Mouse (Mus musculus) kidney, postnatal 10 days (tissue): Measurements from ENCODE around the gene Rpl28.
A peak's percentile ranks its signal among the peaks of the same experiment; 100 is the strongest.

Experiments
- DNase-seq: peaks from one replicate; pipeline ENCODE4 v3.0.0; 2021; ENCODE audit warnings: mixed read lengths

The Rpl28 gene

DNA sequence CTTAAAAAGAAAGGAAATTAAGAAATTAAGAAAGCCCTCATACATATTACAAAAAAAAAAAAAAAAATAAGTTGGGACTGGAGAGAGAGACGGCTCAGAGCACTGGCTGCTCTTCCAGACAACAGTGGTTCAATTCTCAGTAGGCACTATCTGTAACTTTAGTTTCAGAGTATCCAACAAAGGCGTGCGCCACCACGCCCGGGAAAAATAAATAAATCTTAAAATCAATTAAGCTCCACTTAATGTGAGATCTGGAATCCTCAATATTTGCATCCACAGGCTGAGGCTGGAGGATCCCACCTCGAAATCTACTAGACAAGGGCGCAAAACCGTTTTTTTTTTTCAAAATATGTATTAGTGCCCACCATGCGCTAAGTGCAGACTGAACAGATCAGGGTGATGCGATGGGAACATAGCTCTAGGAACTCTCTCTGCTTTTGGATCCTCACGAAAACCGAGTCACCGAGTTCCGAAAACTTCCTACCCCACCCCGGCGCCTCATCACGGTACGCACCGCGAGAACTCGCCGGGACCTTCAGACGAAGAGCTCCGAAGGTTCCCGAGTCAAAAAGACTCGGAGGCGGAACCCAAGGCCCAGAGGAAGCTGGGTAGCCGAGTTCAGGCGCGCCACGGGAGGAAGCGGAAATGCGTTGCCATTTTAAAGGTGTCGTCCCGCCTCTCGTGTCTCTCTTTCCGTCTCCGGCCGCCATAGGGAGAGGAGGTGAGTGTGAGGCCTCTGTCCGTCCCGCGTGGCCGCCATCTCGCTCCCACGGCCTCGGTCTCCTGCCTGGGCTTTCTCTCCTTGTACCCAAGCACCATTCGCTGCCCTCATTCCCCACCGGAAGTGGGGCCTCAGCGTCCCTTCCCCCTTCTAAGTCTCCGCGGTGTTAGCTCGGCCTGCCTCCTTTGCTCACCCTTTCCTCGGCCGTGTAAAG is at the start of gene Rpl28:
Gene Rpl28 (plus strand): TSS at position 597 of the 935 bp plus-strand sequence.
- DNase-seq, result peak; percentile 97

- no peak for DNase-seq
These were observed 49.3 kb upstream of the Rpl28 start for GRCm38 (mm10) chr7:4743354-4743753.

- DNase-seq, result no peak
These were observed 47.8 kb upstream of the Rpl28 start for GRCm38 (mm10) chr7:4744886-4745285.

DNA sequence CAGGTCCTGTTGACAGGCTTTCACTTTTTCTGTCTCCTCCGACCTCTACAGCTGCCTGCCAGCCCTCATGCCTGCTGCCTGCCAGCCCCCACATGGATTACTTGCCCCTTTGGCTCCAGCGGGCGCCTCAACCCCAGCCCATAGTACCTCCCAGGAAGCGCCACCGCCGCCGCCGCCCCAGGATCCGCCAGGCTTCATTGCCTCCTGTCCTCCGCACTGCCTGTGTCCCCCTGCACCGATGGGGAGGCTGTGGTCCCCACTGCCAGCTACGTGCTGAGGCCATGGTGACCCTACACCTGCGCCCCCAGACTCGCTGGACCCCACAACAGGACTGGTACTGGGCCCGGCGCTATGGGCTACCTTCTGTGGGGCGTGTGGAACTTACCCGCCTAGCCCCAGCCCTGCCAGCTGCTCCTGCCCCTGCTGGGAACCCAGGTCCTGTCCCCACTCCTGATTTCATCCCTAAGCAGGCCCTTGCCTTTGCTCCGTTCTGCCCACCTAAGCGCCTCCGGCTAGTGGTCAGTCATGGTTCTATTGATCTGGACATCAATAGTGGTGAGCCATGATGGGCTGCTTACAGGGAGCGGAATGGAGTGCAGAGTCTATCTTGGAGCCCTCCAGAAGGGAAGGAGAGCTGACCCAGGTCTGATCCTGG is 46.2 kb upstream of the Rpl28 start:
- peak; percentile 13 for DNase-seq

DNA sequence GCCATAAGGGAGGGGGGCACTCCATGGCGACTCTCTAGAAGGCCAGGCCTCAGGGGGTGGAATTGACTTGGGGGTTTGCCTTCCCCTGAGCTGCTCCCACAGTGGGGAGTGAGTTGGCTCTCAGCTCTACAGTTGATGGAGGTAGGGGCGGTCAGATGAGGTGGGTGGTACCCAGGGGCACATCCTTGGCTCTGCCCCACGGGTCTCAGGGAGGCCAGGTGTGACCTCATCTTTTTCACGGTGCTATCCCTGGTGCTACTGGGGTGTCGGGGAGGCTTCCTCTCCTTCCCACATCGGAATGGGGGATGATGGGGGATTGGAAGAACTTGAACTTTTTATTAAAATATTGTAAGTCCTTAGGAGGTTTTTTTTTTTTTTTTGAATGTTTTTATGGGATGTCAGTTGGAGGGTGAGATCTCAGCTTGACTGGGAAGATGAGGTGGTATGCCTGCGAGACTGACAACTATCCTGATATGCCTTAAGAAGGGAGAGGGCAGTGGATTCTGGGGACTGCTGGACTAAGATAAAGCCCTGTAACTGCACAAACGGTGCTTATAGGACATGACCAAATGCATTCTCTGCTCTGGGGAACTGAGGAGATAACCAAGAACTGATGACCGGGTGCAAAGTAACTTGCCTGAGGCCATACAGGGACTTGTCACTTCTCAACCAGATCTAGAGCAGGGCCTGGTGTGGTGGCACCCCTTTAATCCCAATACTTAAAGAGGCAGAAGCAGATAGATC is 45.3 kb upstream of the Rpl28 start:
- DNase-seq, result peak; percentile 10

- no peak for DNase-seq
These were observed 44.4 kb upstream of the Rpl28 start for GRCm38 (mm10) chr7:4748321-4748720.

- DNase-seq, result no peak
These were observed 43.5 kb upstream of the Rpl28 start for GRCm38 (mm10) chr7:4749169-4749568.

GRCm38 (mm10) chr7:4751971-4752820 is 40.5 kb upstream of the Rpl28 start:
- peak; percentile 79 for DNase-seq

- peak; percentile 95 for DNase-seq
These were observed 39.7 kb upstream of the Rpl28 start, which contains the start of gene Cox6b2 for GRCm38 (mm10) chr7:4752821-4753570. TSS of gene Cox6b2 (minus strand) at chr7:4753094.

DNA sequence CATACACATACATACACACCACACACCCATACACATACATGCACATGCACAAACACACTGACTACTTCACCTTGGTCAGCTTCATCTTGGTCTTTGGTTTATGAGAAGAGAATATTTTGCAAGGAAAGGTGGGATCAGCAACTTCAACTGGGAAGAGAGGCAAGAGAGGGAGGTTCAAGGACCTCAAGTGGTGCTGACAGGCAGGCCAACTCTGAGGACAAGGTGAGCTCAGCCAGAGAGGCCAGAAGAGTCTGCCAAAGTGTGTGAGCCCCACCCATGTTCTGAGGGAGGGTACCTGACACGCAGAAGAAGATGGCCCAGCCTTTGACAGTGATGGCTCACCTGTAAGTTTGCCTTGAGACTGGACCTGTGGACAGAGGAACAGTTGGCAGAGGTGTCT is 33.0 kb upstream of the Rpl28 start:
- no peak for DNase-seq

DNA sequence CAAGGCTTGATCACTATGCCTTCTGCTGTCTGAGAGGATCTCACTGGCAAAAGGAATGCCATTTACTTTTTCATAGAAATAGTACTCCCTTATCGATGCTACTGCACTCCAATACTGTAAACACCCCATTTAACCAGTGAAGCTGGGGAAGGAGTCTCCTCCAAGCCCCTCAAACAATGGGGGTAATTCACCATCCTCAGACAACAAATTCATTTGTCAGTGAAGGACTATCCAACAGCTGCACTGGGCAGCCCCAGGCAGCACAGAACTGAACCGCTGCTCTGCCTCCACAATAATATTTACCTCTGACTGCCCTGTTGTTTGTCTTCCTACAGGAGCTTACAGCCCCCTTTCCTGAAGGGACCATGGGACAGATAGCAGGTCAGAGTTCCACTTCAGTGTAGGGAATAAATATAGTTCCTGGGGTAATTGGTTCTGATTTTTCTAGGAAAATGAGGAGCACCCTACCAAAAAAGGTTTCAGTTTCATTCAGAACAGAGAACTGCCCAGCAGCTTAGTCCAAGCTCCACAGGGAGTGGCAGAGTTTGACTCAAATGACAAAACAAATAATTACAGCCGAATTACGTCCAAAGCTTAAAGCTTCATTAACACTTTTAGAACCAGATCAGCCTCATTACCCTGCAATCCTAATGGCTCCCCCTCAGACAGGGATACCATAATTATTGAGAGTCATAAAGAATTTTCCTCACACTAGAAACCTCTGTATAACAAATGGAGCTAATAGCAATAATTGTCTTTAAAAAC is 27.5 kb upstream of the Rpl28 start:
- DNase-seq, result no peak

DNA sequence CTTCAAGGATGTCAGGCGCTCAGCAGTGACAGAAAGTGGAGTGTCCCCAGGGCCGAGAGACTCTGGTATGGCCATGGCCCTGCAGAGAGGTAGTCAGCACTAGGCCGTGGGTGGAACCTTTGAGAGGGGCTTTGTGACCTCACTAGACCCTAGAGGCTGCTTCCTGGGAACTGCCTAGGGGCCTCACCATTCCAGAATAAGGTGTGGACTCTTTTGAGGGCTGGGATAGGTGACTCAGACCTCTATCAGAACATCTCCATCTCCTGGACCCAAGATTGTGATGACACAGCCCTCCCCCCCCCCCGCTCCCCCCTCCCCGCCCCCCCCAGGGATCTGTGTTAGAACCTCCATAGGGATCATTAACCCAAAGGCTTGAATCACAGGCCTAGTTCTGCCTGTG is 21.5 kb upstream of the Rpl28 start, which contains the start of gene Fam71e2:
Gene Fam71e2 (minus strand): TSS at position 101 of the 400 bp plus-strand sequence.
- DNase-seq, result no peak

- DNase-seq, result no peak
These were observed 16.5 kb upstream of the Rpl28 start for GRCm38 (mm10) chr7:4776131-4776530.

DNA sequence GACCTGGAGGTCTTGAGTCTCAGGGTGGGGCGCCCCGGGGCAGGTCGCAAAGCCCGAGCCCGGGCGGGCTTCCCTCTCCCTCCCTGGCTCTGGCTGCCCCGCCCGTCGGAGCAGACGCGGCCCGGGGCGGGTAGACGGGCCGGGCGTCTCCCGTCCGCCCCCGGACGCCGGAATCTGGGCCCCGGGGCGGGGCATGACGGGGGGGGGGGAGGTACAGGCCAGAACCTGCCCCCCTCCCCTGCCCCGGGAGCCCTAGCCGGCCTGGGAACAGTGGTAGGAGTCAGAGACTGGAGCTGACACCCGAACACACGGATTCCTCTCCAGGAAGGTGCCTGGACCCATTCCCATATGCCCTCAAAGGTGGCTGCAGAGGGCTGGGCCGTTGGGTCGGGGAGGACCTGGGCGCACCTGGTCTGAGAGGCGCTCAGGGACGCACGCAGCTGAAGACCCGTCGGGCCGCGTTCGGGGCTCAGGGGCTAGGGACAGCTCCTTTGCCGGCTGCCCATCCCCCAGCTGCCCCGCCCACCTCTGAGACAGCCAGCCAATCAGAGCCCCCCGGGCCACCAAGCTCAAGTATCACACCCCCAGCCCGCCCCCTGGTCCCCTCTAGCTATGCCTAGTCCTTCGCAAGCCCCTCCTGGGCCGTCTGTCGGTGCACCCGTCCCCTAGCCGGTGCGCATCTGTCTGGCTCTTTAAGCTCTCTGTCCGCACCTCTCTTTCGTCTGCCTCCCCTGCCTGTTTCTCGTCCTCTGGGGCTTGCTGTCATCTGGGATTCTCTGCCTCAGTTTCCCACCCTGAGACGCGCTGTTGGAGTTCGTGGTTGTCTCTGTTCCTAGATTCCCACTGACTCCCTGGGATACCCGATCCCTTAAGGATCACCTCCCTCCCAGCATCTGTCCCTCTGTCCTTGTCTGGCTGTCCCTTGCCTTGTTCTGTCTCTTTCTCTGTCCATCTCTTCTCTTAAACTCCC is 15.5 kb upstream of the Rpl28 start:
- peak; percentile 89 for DNase-seq

DNA sequence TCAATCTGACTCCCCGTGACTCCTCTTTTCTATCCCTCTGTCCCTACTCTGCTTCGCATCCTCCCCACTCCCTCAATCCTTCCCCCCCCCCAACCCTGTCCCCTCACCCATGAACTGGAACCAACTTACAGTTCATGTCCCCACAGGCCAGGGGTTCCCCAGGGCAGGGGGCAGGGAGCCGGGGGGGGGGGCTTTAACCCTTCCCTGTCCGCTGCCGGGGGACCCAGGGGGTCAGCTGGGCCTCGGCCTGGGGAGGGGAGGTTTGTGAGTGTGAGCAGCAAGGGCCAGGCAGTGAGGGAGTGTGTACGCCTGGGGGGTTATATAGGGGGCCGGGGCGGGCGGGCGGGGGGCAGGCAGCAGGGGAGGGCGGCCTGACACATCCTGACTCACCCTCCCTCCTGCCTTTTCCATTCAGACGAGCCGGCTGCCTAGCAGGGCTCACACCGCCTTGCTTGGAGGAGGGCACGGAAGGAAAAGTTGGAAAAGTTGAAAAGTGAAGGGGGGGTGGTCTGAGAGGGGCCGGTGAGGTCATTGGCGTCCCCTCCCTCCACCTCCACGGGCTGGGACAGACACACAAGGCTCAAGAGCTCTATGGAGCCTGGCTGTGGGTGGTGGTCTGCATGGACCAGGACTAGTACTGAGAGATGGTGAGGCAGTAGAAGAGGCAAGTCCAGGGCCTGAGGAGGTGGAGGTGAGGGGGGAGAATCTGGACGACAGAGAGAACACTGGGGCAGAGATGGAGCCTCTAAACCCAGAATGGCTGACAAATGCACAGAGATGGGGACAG is 14.6 kb upstream of the Rpl28 start:
- DNase-seq, result no peak

GRCm38 (mm10) chr7:4779921-4780320 is 12.8 kb upstream of the Rpl28 start:
- no peak for DNase-seq

- DNase-seq, result no peak
These were observed 10.5 kb upstream of the Rpl28 start for GRCm38 (mm10) chr7:4782130-4782529.

DNA sequence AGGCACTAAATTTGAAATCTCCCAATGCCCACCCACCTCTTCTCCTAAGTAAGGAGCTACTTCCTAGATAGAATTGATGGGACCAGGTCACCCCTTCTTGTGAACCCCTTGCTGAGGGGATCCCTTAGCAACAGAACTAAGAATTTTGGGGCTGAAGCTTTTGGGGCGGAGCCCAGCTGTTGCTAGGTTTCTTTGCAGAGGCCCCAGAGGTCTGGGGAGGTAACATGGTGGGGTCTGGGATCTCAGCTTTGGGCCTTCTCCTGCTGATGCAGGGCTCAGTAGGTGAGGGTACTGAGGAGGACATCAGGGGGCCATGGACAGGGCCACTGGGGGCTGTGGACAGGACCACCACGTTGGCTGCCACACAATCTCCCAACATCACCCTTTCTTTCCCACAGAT is 9.9 kb upstream of the Rpl28 start, which contains the start of the genes Il11 and Tmem190:
Gene Il11 (minus strand): TSS at position 101 of the 400 bp plus-strand sequence.
Gene Tmem190 (plus strand): TSS at position 179 of the 400 bp plus-strand sequence.
- no peak for DNase-seq
